Mouse (Mus musculus) hindbrain, postnatal 0 days (tissue): ENCODE measurements around the gene Gipc2. TPM values are rescaled to one million over a fixed set of nuclear protein-coding genes. Genes with fewer than 3 reads are reported as not detected.
A peak's percentile ranks its signal among the peaks of the same experiment; 100 is the strongest.

Experiments used
- ATAC-seq: fragments of 200-750 bp; cut with Nextera tagmentation; 2 replicates; pipeline ENCODE4 v1.8.0; 2017; ENCODE audit warnings: mild to moderate bottlenecking, moderate TSS enrichment, moderate library complexity
- DNase-seq: peaks from one replicate; pipeline ENCODE4 v3.0.0-alpha.2; 2015; ENCODE audit warnings: low spot score
- H3K27ac ChIP-seq: fragments of 300-500 bp; sonication (generic); 2 replicates; pipeline ENCODE4 v1.5.1; 2014; ENCODE audit warnings: mild to moderate bottlenecking
- H3K27me3 ChIP-seq: fragments of 300-500 bp; sonication (generic); 2 replicates; pipeline ENCODE4 v1.6.1; 2014; ENCODE audit warnings: low read length, mixed read lengths; ENCODE audit not compliant: insufficient read depth
- H3K36me3 ChIP-seq: fragments of 300-500 bp; sonication (generic); 2 replicates; pipeline ENCODE4 v1.6.1; 2014; ENCODE audit warnings: low read length, mixed read lengths; ENCODE audit not compliant: insufficient read depth
- H3K4me1 ChIP-seq: fragments of 300-500 bp; sonication (generic); 2 replicates; pipeline ENCODE4 v1.6.1; 2014; ENCODE audit warnings: antibody characterized with exemption, low read length, mixed read lengths; ENCODE audit not compliant: insufficient read depth
- H3K4me2 ChIP-seq: fragments of 300-500 bp; sonication (generic); 2 replicates; pipeline ENCODE4 v1.6.1; 2014; ENCODE audit warnings: low read depth, mild to moderate bottlenecking, low read length, moderate library complexity, mixed read lengths
- H3K4me3 ChIP-seq: fragments of 300-500 bp; sonication (generic); 2 replicates; pipeline ENCODE4 v1.5.1; 2014; ENCODE audit warnings: low read length
- H3K9ac ChIP-seq: fragments of 300-500 bp; sonication (generic); replicated peaks from 2 replicates; pipeline ENCODE4 v1.6.1; 2014; ENCODE audit warnings: mild to moderate bottlenecking, low read length, moderate library complexity, mixed read lengths
- H3K9me3 ChIP-seq: fragments of 300-500 bp; sonication (generic); 2 replicates; pipeline ENCODE4 v1.6.1; 2016; ENCODE audit warnings: low read length, mixed read lengths
- CTCF ChIP-seq: IDR thresholded peaks from 2 replicates; pipeline ENCODE4 v1.5.1; 2016; ENCODE audit warnings: antibody characterized with exemption, control low read depth, low read depth
- WGBS: fragments of 180-500 bp; shearing (Covaris S2); extraction: QIAGEN DNeasy Blood & Tissue Kit; methylation state at CpG from one replicate; pipeline ENCODE4 v1.1.7; 2014; 5-methylcytosine and 5-hydroxymethylcytosine counted together
- polyA plus RNA-seq: library from polyadenylated mRNA; unstranded; fragments of >200 nt; fragmentation: Nextera tagmentation; extraction: Ambion mirVana; gene quantifications from 2 replicates; pipeline ENCODE4 v1.2.1, GENCODE M21; 2015
- total RNA-seq: library from RNA; depleted of rRNA; stranded (reverse); fragments of >200 nt; gene quantifications from 2 replicates; pipeline ENCODE4 v1.2.3, GENCODE M21; 2014

Gipc2 gene
- total and polyA plus RNA-seq, 2 experiments from 2014 or later = 6.7 to 15.6 TPM

DNA sequence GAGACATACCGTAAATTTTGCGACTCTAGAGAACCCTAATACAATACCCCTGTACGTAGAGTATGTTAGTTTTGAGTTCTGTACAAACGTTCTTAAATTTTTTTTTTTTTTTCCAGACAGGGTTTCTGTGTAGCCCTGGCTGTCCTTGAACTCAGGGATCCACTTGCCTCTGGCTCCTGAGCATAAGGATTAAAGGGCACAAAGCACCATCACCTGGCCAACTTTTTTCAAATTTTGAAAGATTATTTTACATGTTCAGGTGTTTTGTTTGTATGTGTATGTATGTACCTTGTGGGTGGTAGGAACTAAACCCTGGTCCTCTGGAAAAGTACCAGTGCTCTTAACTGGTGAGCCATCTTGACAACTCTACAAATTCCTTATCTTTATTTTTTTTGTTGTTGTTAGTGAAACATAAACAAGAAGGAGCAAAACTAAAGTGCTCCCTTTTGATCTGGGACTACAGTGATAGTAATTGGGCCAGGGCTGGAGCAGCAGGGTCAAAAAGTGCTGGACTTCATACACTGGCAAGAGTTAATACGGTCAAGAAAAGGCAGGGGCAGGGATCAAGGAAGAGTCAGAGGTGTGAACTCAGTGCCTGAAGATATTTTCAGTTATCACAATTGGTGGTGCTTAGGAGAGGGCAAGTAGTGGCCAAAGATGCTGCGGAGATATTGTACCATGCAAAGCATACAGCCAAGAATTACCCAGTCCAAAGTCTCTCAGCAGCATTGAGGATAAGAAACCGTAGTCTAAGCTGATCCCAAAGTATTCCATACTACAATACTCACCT lies 42.3 kb upstream of the Gipc2 start:
- H3K4me3 ChIP-seq = no peak overlapping the region
- ATAC-seq = no peak
- no peak for TF ChIP-seq CTCF
- DNase-seq = no peak
- H3K36me3 ChIP-seq = no peaks in the 10 kb centered on the region
- H3K27me3 ChIP-seq = no peaks in the 10 kb centered on the region
- no peak overlapping the region for H3K27ac ChIP-seq
- H3K4me2 ChIP-seq = peak overlapping the region; percentile 78; the same call in 1 of the 2 replicates
- no peak overlapping the region; the same call in 1 of the 2 replicates for H3K9ac ChIP-seq
- 94% methylated on average over 7 of the region's 7 CpGs for WGBS
- H3K4me1 ChIP-seq = peaks cover 11% of the 10 kb centered on the region; the same call in 1 of the 2 replicates
- no peaks in the 10 kb centered on the region for H3K9me3 ChIP-seq

DNA sequence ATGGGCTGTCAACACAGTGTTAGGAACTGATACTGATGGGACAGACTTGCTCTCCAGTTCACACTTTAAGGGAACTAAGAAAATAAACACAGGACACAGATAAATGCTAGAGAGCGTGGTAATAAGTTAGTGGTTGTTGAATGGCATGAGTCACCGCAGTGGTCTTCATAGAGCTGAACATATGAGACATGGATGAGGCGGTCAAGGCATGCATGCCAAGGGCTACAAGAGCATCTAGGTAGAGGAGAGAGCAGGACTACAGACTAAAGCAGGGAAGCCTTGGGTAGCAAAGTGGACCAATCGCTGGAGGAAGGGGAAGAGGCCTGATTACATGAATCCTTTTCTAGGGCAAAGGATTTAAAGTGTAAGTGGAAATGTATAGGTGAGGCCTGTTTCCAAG lies 41.1 kb upstream of the Gipc2 start:
- H3K4me3 ChIP-seq = no peak overlapping the region
- no peaks in the 10 kb centered on the region for H3K9me3 ChIP-seq
- TF ChIP-seq CTCF = no peak
- no peak overlapping the region for H3K27ac ChIP-seq
- no peak for DNase-seq
- H3K4me1 ChIP-seq = peaks cover 4% of the 10 kb centered on the region; the same call in 1 of the 2 replicates
- no peak overlapping the region for H3K9ac ChIP-seq
- WGBS = 96% methylated on average over 4 of the region's 4 CpGs
- no peaks in the 10 kb centered on the region for H3K36me3 ChIP-seq
- H3K27me3 ChIP-seq = no peaks in the 10 kb centered on the region
- ATAC-seq = no peak
- H3K4me2 ChIP-seq = no peak overlapping the region

DNA sequence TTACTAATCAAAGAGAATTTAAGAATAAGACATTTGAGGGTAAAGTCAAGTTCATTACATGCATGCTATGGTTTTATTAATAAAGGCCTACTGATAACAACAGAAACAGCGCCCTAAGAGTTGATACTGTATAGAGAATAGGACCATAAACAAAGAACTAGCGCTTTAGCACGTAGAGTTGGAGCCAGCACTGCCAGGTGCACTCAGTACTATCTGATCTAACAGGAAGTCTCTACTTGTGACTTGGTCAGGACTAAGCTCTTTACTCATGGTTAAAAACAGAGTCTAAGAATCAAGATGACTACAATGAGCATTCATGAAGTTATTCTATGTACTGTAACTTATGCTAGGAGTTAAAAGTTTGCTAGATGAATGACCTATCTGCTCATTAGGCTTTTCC lies 38.5 kb upstream of the Gipc2 start:
- 87% methylated on average over 3 of the region's 3 CpGs for WGBS
- no peak for TF ChIP-seq CTCF
- no peak for ATAC-seq

DNA sequence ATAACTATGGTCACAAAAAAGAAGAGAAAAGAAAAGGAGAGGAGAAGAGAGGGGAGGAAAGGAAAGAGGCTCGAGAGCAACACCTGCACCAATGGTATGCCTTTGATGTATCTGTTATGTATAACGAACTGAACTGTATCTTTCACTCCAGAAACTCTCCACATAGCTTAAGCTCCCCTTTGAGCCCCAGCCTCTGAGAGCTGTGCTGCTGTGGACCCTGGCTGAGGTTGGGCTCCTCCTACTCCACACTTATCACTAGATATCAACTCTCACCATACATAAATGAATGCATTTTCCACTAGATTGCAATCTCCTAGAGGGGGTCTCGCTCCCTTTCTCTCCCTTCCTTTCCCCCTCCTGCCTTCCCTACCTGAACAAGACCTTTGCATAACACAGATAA lies 38.0 kb upstream of the Gipc2 start:
- Histone ChIP-seq H3K4me1 (no peaks in the 10 kb centered on the region), H3K27me3 (no peaks in the 10 kb centered on the region), H3K9ac (no peak overlapping the region), H3K36me3 (no peaks in the 10 kb centered on the region), H3K4me3 (no peak overlapping the region), H3K4me2 (no peak overlapping the region), H3K27ac (no peak overlapping the region), H3K9me3 (no peaks in the 10 kb centered on the region)
- ATAC-seq (no peak), DNase-seq (no peak)
- TF ChIP-seq CTCF = no peak
- WGBS = 69% methylated on average over 3 of the region's 3 CpGs

More for the DNA sequence above, 38.5 kb upstream of the Gipc2 start:
- H3K9ac ChIP-seq = no peak overlapping the region
- no peak overlapping the region for H3K4me2 ChIP-seq
- no peak overlapping the region for H3K27ac ChIP-seq
- H3K27me3 ChIP-seq = no peaks in the 10 kb centered on the region
- H3K36me3 ChIP-seq = no peaks in the 10 kb centered on the region
- H3K4me1 ChIP-seq = no peaks in the 10 kb centered on the region; the same call in 1 of the 2 replicates
- no peak for DNase-seq
- no peaks in the 10 kb centered on the region for H3K9me3 ChIP-seq
- no peak overlapping the region for H3K4me3 ChIP-seq

DNA sequence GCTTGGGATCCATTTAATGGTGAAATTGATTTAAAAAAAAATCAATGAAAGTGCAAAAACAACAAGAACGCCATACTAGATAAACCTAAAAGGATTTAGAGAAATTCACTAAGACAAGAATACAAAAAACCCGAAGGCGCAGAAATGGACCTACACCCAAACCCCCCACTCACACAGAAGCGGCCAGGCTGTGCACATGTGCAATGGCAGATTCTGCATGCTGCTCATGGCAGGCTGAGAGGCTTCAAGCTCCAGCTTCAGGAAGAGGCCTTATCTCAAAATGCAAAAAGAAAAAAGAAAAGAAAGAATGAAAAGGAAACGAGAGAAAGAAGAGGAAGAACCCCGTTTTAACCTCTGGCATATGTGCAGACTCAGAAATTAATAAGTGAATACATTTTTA lies 37.4 kb upstream of the Gipc2 start:
- Histone ChIP-seq H3K4me2 (no peak overlapping the region), H3K27me3 (no peaks in the 10 kb centered on the region), H3K36me3 (no peaks in the 10 kb centered on the region), H3K4me1 (no peaks in the 10 kb centered on the region), H3K9me3 (no peaks in the 10 kb centered on the region), H3K27ac (no peak overlapping the region), H3K4me3 (no peak overlapping the region), H3K9ac (no peak overlapping the region)
- 91% methylated on average over 6 of the region's 6 CpGs for WGBS
- no peak for ATAC-seq
- DNase-seq = no peak
- no peak for TF ChIP-seq CTCF

DNA sequence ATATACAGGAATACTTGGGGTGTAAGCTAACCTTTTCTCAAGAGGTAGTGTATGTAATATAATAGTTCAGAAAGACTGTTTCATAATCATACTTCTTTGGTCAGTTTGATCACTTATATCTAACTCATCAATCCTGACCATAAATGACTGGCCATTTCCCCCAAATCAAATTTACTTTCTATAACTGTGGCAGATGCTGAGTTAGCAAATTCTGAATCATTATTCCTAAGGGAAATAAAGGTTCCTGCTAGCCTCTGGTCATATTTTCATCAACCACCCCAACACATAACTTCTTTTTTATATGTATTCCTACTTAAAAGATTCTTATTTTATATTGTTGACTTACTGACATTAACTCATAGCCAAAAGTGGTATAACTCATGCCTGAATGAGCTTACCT lies 36.9 kb upstream of the Gipc2 start:
- Histone ChIP-seq H3K36me3 (no peaks in the 10 kb centered on the region), H3K4me2 (no peak overlapping the region), H3K27ac (no peak overlapping the region), H3K4me3 (no peak overlapping the region), H3K4me1 (no peaks in the 10 kb centered on the region), H3K27me3 (no peaks in the 10 kb centered on the region), H3K9ac (no peak overlapping the region), H3K9me3 (no peaks in the 10 kb centered on the region)
- ATAC-seq (no peak), DNase-seq (no peak)
- TF ChIP-seq CTCF = no peak

DNA sequence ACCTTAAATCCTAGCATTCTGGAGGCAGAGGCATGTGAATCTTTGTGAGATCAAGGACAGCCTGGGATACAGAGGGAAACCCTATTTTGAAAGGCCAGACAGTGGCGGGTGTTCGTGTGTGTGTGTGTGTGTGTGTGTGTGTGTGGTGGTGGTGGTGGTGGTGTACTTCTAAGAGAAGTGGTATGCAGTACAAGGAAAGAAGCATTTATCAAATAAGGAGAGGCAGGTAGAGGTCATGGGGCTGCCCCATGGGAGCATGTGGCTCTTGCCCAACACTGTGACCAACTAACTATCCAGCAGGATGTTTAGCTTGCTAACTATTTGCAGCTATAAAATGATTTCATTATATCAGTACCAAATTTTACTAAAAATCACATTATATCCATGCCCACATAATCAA lies 35.6 kb upstream of the Gipc2 start:
- DNase-seq = no peak
- 91% methylated on average over 2 of the region's 2 CpGs for WGBS
- ATAC-seq = no peak
- Histone ChIP-seq H3K27ac (no peak overlapping the region), H3K4me3 (no peak overlapping the region), H3K4me2 (no peak overlapping the region), H3K9ac (no peak overlapping the region), H3K4me1 (no peaks in the 10 kb centered on the region), H3K9me3 (no peaks in the 10 kb centered on the region), H3K36me3 (no peaks in the 10 kb centered on the region), H3K27me3 (no peaks in the 10 kb centered on the region)
- no peak for TF ChIP-seq CTCF
